Mouse (Mus musculus): ENCODE results near the gene Rac2. TPM values are rescaled to one million over a fixed set of nuclear protein-coding genes. Genes with fewer than 3 reads are reported as not detected.

Rac2 gene
- polyA plus RNA-seq, 1 experiment = 117 TPM

DNA sequence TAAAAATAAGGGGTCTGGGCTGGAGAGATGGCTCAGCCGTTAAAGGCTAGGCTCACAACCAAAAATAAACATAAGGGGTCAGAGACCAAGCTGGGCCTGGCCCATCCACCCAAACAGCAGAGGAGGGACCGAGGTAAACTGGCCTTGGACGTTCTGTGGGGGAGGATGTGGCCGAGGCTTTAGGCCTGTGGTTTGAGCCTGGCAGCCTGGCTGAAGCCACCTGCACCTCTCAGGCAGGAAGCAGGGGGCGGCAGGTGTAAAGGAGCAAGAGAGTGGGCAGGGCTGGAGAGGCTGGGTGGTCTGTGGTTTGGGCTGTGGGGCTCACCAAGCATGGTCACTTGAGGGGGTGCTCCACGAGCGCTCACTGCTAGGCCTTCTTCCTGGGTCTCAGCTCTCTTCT, 60.6 kb downstream of the Rac2 start:
- H3K4me3 ChIP-seq (ENCODE audit: insufficient read depth, low read depth, low read length) = no peak overlapping the region
- no peaks in the 10 kb centered on the region for H3K4me1 ChIP-seq (ENCODE audit: control insufficient read depth, insufficient read depth, low read length)
- 76% methylated on average over 7 of the region's 7 CpGs for WGBS
- H3K27ac ChIP-seq (ENCODE audit: insufficient read depth, low read depth, low read length) = no peak overlapping the region
- DNase-seq = no peak
- H3K27me3 ChIP-seq (replicated peaks; ENCODE audit: control insufficient read depth, insufficient read depth, low read length) = no peaks in the 10 kb centered on the region
- H3K36me3 ChIP-seq (ENCODE audit: control insufficient read depth, insufficient read depth, low read length) = no peaks in the 10 kb centered on the region
- no peak for TF ChIP-seq CTCF (conservative IDR thresholded peaks at IDR 0.05; ENCODE audit: insufficient read depth, insufficient read length, low read depth, low read length)
- TF ChIP-seq POLR2A (IDR thresholded peaks at IDR 0.05; ENCODE audit: low read depth, low read length) = no peak

DNA sequence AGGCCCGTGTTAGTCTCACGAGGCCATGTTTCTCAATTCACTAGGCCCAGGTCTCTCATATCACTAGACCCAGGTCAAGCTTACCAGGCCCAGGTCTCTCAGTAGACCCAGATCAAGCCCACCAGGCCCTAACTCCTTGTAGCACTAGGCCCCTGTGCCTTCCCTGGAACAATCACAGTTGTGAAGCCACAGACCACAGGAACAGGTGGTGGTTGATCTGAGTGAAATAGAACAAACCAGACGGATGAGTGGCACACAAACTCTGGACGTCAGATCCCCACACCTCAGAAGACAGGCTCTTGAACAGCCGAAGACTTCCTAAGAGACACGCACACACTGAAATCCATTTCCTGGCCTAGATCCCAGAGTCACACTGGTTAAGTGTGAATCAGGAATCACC, 61.8 kb downstream of the Rac2 start:
- no peaks in the 10 kb centered on the region for H3K36me3 ChIP-seq (ENCODE audit: control insufficient read depth, insufficient read depth, low read length)

DNA sequence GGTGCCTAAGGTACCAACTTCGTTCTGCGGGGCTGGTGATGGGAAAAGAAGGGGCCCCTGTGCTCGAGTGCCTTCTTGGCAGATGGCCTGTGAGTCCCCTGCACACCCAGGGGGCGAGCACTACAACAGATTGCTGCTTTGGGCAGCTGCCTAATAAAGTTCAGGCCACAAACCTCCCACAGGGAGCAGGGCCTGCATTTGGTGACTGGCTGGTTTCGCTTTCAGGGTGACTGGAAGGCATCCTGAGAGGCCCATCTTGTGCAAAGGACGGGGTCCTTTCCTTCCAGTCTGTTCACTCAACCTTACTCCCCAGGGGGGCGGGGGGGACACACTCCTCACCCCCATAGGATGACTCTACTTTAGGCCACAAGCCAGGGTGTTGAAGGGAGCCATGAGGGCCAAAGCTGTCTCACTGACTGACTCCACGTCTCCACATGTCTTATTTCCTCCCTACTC, 62.4 kb downstream of the Rac2 start:
- Histone ChIP-seq H3K27me3 (replicated peaks; ENCODE audit: control insufficient read depth, insufficient read depth, low read length) (no peaks in the 10 kb centered on the region), H3K36me3 (ENCODE audit: control insufficient read depth, insufficient read depth, low read length) (no peaks in the 10 kb centered on the region), H3K4me3 (ENCODE audit: insufficient read depth, low read depth, low read length) (no peak overlapping the region), H3K4me1 (ENCODE audit: control insufficient read depth, insufficient read depth, low read length) (no peaks in the 10 kb centered on the region), H3K27ac (ENCODE audit: insufficient read depth, low read depth, low read length) (no peak overlapping the region)
- TF ChIP-seq CTCF (conservative IDR thresholded peaks at IDR 0.05; ENCODE audit: insufficient read depth, insufficient read length, low read depth, low read length) = no peak
- no peak for DNase-seq
- WGBS = 73% methylated on average over 8 of the region's 8 CpGs

More for the DNA sequence above, 61.8 kb downstream of the Rac2 start:
- no peaks in the 10 kb centered on the region for H3K27me3 ChIP-seq (replicated peaks; ENCODE audit: control insufficient read depth, insufficient read depth, low read length)
- TF ChIP-seq POLR2A (IDR thresholded peaks at IDR 0.05; ENCODE audit: low read depth, low read length) (no peak), CTCF (conservative IDR thresholded peaks at IDR 0.05; ENCODE audit: insufficient read depth, insufficient read length, low read depth, low read length) (no peak)
- no peak overlapping the region for H3K27ac ChIP-seq (ENCODE audit: insufficient read depth, low read depth, low read length)
- 81% methylated on average over 6 of the region's 6 CpGs for WGBS
- H3K4me1 ChIP-seq (ENCODE audit: control insufficient read depth, insufficient read depth, low read length) = no peaks in the 10 kb centered on the region
- H3K4me3 ChIP-seq (ENCODE audit: insufficient read depth, low read depth, low read length) = no peak overlapping the region
- DNase-seq = no peak

DNA sequence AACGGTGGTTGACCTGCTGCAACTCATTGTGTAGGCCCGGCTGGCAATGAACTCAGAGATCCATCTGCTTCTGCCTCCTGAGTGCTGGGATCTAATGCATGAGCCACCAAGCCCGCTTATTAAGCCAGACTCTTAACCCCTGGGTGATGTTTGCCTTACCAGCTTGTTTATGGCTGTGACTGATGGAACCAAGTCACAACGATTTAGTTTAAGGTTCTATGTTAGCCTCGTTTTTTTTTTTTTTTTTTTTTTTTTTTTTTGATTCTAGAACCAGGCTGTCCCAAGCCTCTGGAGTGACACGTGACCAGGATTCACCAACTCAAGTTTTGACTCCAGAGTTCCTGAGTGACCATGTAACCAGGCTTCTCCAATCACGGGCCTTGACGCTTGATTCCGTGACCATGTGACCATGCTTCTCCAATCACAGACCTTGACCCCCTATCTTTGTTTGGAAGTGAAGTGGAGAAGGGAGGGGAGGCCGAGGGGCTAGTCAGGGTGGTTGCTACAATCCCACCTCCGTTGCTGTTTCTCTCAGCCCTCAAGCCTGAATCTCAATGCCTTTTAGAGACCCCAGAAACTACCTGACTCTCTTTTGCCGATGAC, 63.2 kb downstream of the Rac2 start:
- no peak for TF ChIP-seq CTCF (conservative IDR thresholded peaks at IDR 0.05; ENCODE audit: insufficient read depth, insufficient read length, low read depth, low read length)
- TF ChIP-seq POLR2A (IDR thresholded peaks at IDR 0.05; ENCODE audit: low read depth, low read length) = no peak
- WGBS = 73% methylated on average over 12 of the region's 12 CpGs
- no peaks in the 10 kb centered on the region for H3K36me3 ChIP-seq (ENCODE audit: control insufficient read depth, insufficient read depth, low read length)
- H3K27ac ChIP-seq (ENCODE audit: insufficient read depth, low read depth, low read length) = no peak overlapping the region
- no peak for DNase-seq
- no peaks in the 10 kb centered on the region for H3K4me1 ChIP-seq (ENCODE audit: control insufficient read depth, insufficient read depth, low read length)
- H3K27me3 ChIP-seq (replicated peaks; ENCODE audit: control insufficient read depth, insufficient read depth, low read length) = no peaks in the 10 kb centered on the region
- no peak overlapping the region for H3K4me3 ChIP-seq (ENCODE audit: insufficient read depth, low read depth, low read length)

Other genes starting within 250 kb of the Rac2 start
- 3.0 and 7.3 TPM in 2 replicates for gene Csf2rb, start 247.0 kb downstream of the Rac2 start, polyA plus RNA-seq (2012; rRNA removed)
- 0.41 and 0.48 TPM in 2 replicates for gene Tex33, start 176.9 kb downstream of the Rac2 start, polyA plus RNA-seq (2012; rRNA removed)
- gene Tst, start 166.9 kb downstream of the Rac2 start, polyA plus RNA-seq (2012; rRNA removed) = 151 and 161 TPM in 2 replicates
- 270 and 419 TPM in 2 replicates for gene Mpst, start 166.4 kb downstream of the Rac2 start, polyA plus RNA-seq (2012; rRNA removed)
- gene Kctd17, start 144.2 kb downstream of the Rac2 start, polyA plus RNA-seq (2012; rRNA removed) = 163 and 184 TPM in 2 replicates
- gene Tmprss6, start 104.1 kb downstream of the Rac2 start, polyA plus RNA-seq (2012; rRNA removed) = 2.7 and 5.7 TPM in 2 replicates
- 2.2 and 6.3 TPM in 2 replicates for gene Il2rb, start 77.5 kb downstream of the Rac2 start, polyA plus RNA-seq (2012; rRNA removed)
- gene C1qtnf6, start 41.4 kb downstream of the Rac2 start, polyA plus RNA-seq (2012; rRNA removed) = 14.3 and 17.0 TPM in 2 replicates
- gene Sstr3, start 28.1 kb downstream of the Rac2 start, polyA plus RNA-seq (2012; rRNA removed) = 0.17 and 0.29 TPM in 2 replicates
- gene Cyth4, start 24.3 kb upstream of the Rac2 start, polyA plus RNA-seq (2012; rRNA removed) = 10.6 and 12.1 TPM in 2 replicates
- gene Elfn2, start 146.0 kb upstream of the Rac2 start, polyA plus RNA-seq (2012; rRNA removed) = 0.03 and 0.04 TPM in 2 replicates
- gene Mfng, start 200.7 kb upstream of the Rac2 start, polyA plus RNA-seq (2012; rRNA removed) = 15.7 and 16.6 TPM in 2 replicates
- gene Card10, start 230.3 kb upstream of the Rac2 start, polyA plus RNA-seq (2012; rRNA removed) = 80.4 and 93.7 TPM in 2 replicates